Mouse (Mus musculus) limb, embryonic 12.5 days (tissue): ENCODE data around the gene Nr1h4. TPM values are rescaled to one million over a fixed set of nuclear protein-coding genes. Genes with fewer than 3 reads are reported as not detected.

Experiments
- ATAC-seq: fragments of 200-750 bp; cut with Nextera tagmentation; 2 replicates; pipeline ENCODE4 v1.8.0; 2017; ENCODE audit warnings: low read depth, moderate TSS enrichment; ENCODE audit not compliant: insufficient number of reproducible peaks, insufficient read depth, low FRiP score, low TSS enrichment
- H3K27ac ChIP-seq: fragments of 300-500 bp; sonication (generic); 2 replicates; pipeline ENCODE4 v1.5.1; 2016; ENCODE audit warnings: mild to moderate bottlenecking, moderate library complexity
- H3K27me3 ChIP-seq: fragments of 300-500 bp; sonication (generic); 2 replicates; pipeline ENCODE4 v1.6.1; 2016; ENCODE audit warnings: mild to moderate bottlenecking, moderate library complexity
- H3K36me3 ChIP-seq: fragments of 300-500 bp; sonication (generic); 2 replicates; pipeline ENCODE4 v1.6.1; 2016; ENCODE audit warnings: mild to moderate bottlenecking, moderate library complexity
- H3K4me1 ChIP-seq: fragments of 300-500 bp; sonication (generic); replicated peaks from 2 replicates; pipeline ENCODE4 v1.6.1; 2016
- H3K4me2 ChIP-seq: fragments of 300-500 bp; sonication (generic); 2 replicates; pipeline ENCODE4 v1.6.1; 2016; ENCODE audit warnings: mild to moderate bottlenecking, moderate library complexity
- H3K4me3 ChIP-seq: fragments of 300-500 bp; sonication (generic); replicated peaks from 2 replicates; pipeline ENCODE4 v1.5.1; 2016; ENCODE audit warnings: mild to moderate bottlenecking
- H3K9ac ChIP-seq: fragments of 300-500 bp; sonication (generic); replicated peaks from 2 replicates; pipeline ENCODE4 v1.6.1; 2016; ENCODE audit warnings: mild to moderate bottlenecking, moderate library complexity
- H3K9me3 ChIP-seq: fragments of 300-500 bp; sonication (generic); 2 replicates; pipeline ENCODE4 v1.6.1; 2016; ENCODE audit warnings: mild to moderate bottlenecking, moderate library complexity
- WGBS: fragments of 180-500 bp; shearing (Covaris S2); methylation state at CpG from one replicate; pipeline ENCODE4 v1.1.7; 2016; 5-methylcytosine and 5-hydroxymethylcytosine counted together
- polyA plus RNA-seq: library from polyadenylated mRNA; unstranded; fragments of >200 nt; fragmentation: Nextera tagmentation; extraction: Ambion mirVana; gene quantifications from 2 replicates; pipeline ENCODE4 v1.2.1, GENCODE M21; 2016

The Nr1h4 gene
- polyA plus RNA-seq, 1 experiment from 2014 or later, result not detected

DNA sequence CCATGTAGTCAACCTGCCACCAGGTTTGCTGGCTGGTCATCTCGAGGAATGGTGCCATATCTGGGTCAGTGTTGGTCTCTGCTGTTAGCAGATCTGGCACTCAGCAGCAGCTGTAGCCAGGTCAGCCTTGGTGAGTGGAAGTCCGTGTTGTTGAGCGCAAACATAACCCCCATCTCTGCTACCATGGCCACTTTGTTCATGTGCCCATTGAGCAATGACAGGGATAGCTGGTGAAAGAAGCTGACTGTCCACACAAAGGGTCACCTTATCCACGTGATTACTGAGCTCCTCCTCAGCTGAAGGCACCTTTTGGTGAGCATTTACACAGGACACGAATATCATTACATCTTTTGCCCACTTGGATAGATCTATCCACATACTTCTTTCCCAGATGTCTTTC lies 19.6 kb upstream of the Nr1h4 start:
- H3K4me3 ChIP-seq, result no peak overlapping the region
- no peaks in the 10 kb centered on the region for H3K36me3 ChIP-seq
- no peak overlapping the region for H3K27ac ChIP-seq
- no peak overlapping the region for H3K9ac ChIP-seq
- no peak overlapping the region for H3K4me2 ChIP-seq
- H3K4me1 ChIP-seq, result no peaks in the 10 kb centered on the region
- 76% methylated on average over 5 of the region's 5 CpGs for WGBS
- no peaks in the 10 kb centered on the region for H3K9me3 ChIP-seq
- H3K27me3 ChIP-seq, result no peaks in the 10 kb centered on the region
- ATAC-seq, result no peak

DNA sequence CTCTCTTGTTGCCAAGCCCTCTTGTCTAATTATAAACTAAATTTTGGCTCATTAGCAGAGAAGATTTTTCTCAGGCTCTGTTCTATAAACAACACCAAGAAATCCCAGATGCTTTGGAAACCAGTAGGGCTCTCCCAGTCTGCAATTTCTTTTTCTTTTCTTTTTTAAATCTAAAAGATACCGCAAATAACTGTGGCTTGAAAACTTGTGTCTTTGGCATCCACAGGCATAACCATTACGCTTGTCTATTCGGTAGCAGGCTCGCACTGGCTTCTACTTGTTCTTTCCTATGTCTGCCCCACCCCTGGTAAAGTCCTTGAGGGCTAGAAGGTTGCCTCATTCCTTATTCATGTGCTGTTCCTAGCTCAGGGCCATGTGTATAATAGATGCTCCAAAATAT lies 18.3 kb upstream of the Nr1h4 start:
- H3K27ac ChIP-seq, result no peak overlapping the region
- H3K27me3 ChIP-seq, result no peaks in the 10 kb centered on the region
- no peaks in the 10 kb centered on the region for H3K36me3 ChIP-seq
- H3K4me1 ChIP-seq, result no peaks in the 10 kb centered on the region
- H3K4me2 ChIP-seq, result no peak overlapping the region
- H3K9ac ChIP-seq, result no peak overlapping the region
- no peak overlapping the region for H3K4me3 ChIP-seq
- no peaks in the 10 kb centered on the region for H3K9me3 ChIP-seq
- no peak for ATAC-seq
- WGBS, result 93% methylated on average over 4 of the region's 4 CpGs

DNA sequence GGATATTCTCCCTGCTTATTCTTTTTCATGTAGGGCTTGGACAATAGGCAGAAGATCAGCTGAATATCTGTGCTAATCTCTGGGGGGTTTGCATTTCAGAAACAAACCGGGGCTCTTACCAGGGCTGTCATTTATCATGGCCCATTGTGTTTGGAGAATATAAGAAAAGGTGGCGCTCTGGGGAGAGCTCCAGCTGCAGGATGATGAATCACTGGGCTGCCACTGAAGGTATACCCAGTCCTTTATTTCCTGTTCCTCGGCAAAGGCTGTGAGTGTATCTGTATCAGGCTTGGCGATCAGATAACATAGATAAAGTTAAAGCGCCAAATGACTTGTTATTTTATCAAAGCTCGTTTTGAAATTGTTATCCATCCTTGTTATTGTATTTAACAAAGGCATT lies 14.6 kb upstream of the Nr1h4 start:
- no peak for ATAC-seq
- H3K27me3 ChIP-seq, result no peaks in the 10 kb centered on the region
- WGBS, result 68% methylated on average over 6 of the region's 6 CpGs
- H3K9ac ChIP-seq, result no peak overlapping the region
- H3K4me2 ChIP-seq, result no peak overlapping the region
- H3K4me3 ChIP-seq, result no peak overlapping the region
- no peak overlapping the region for H3K27ac ChIP-seq
- no peaks in the 10 kb centered on the region for H3K9me3 ChIP-seq
- H3K4me1 ChIP-seq, result no peaks in the 10 kb centered on the region
- H3K36me3 ChIP-seq, result no peaks in the 10 kb centered on the region

DNA sequence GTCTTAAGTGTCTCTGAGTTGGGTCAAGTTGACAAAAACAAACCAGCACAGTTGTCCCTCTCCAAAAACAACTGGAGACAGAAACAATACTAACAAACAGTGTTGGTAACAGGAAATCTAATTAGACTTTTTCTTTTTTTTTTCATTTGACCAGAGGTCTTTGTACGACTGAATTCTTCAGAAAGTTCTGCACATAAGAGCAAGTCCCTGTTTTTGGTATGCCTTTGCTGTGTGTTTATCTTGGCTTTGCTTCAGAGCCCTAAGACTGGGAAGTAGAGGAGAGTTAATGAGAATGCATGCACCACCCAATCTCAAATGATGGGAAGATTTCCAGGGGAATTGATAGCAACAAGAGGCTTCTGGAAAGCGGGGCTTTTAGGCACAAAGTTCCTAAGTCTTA lies 13.6 kb upstream of the Nr1h4 start:
- H3K4me1 ChIP-seq, result no peaks in the 10 kb centered on the region
- no peak overlapping the region for H3K27ac ChIP-seq
- WGBS, result 95% methylated on average over 2 of the region's 2 CpGs
- ATAC-seq, result no peak
- no peaks in the 10 kb centered on the region for H3K27me3 ChIP-seq
- no peak overlapping the region for H3K4me3 ChIP-seq
- H3K9me3 ChIP-seq, result no peaks in the 10 kb centered on the region
- H3K4me2 ChIP-seq, result no peak overlapping the region
- no peak overlapping the region for H3K9ac ChIP-seq
- H3K36me3 ChIP-seq, result no peaks in the 10 kb centered on the region

DNA sequence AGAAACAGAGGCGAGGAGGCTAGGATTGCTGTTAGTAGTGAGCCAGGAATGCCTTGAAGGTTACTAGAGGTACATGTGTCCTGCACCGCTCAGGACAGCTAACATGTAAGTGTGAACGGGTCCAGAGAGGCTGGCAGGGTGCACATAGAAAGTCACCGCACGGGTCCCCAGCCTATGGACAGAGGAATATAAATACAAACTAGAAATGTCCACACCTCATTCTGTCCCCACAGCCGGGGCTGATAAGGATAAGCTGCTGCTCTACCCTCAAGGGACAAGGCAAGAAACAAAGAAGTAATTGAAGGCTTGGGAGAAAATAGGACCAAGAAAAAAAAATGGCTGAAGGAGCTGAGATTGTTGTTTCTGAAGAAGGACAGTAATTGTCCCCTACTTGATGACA lies 10.5 kb upstream of the Nr1h4 start:
- H3K27ac ChIP-seq, result no peak overlapping the region

DNA sequence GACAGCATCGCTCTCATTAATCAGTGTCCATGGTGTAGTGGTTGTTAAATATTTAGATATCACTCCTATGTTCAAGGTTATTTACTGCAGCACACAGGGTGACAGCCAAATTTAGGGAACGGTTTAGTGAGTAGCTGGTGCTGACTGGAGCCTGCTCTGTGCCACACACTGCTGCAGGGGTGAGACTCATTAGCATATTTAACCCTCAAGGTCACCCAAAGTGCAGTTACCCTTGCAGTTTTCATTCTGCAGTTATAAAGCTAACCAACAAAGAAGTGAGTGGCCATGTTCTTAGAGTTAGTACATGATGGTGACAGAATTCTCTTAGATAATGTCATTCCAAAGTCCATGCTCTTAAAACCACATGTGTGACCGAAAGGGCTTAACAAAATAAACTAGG lies 8.9 kb upstream of the Nr1h4 start:
- Histone ChIP-seq H3K4me2 (no peak overlapping the region), H3K9ac (no peak overlapping the region), H3K9me3 (no peaks in the 10 kb centered on the region), H3K36me3 (no peaks in the 10 kb centered on the region), H3K27ac (no peak overlapping the region), H3K4me1 (no peaks in the 10 kb centered on the region), H3K27me3 (no peaks in the 10 kb centered on the region), H3K4me3 (no peak overlapping the region)
- no peak for ATAC-seq
- WGBS, result 86% methylated on average over 3 of the region's 3 CpGs

More for the DNA sequence above, 10.5 kb upstream of the Nr1h4 start:
- no peak for ATAC-seq
- Histone ChIP-seq H3K36me3 (no peaks in the 10 kb centered on the region), H3K4me2 (no peak overlapping the region), H3K9me3 (no peaks in the 10 kb centered on the region), H3K27me3 (no peaks in the 10 kb centered on the region), H3K4me3 (no peak overlapping the region), H3K4me1 (no peaks in the 10 kb centered on the region), H3K9ac (no peak overlapping the region)
- WGBS, result 80% methylated on average over 6 of the region's 6 CpGs

DNA sequence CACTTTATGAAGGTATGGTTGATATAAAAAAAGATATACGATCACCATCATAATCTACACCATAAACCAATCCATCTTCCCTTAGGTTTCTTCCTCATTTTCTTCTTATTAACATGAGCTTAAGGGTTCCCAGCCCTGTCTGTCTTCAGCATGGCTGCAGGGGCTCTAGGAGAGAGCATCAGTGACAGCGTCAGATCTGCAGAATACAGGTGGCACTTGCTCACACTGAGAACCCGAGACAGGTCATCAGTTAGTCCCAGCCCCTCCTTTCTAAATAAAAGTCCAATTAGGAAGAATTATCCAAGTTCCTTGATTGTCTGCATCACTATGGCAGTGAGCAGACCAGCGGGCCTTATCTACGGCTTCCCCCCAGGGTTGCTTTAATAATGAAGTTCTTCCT lies 934 bp downstream of the Nr1h4 start:
- WGBS, result 79% methylated on average over 5 of the region's 5 CpGs
- H3K9ac ChIP-seq, result no peak overlapping the region

DNA sequence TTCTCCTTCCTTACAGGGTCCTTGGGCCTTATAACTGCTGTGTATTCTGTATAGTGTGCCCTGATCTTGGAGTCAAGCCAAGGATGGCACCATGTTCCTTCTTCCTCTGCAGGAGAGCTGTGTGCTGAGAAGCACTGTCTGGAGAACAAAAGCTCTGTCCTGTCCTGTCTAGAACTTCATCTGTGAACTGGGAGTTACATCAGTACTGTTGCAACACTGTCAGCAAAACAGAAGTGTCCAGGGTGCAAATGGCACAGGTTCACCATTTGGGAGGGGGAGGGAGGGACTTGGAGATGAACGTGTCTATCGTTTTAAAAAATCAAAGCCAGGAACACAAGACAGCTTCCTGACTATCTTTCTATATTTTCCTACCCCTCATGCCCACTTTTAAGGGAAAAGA lies 1.4 kb downstream of the Nr1h4 start:
- no peak overlapping the region for H3K4me2 ChIP-seq
- no peaks in the 10 kb centered on the region for H3K4me1 ChIP-seq
- H3K36me3 ChIP-seq, result no peaks in the 10 kb centered on the region
- no peak for ATAC-seq
- WGBS, result 87% methylated on average over 2 of the region's 2 CpGs
- H3K9me3 ChIP-seq, result no peaks in the 10 kb centered on the region
- no peak overlapping the region for H3K27ac ChIP-seq
- no peak overlapping the region for H3K9ac ChIP-seq
- H3K4me3 ChIP-seq, result no peak overlapping the region
- no peaks in the 10 kb centered on the region for H3K27me3 ChIP-seq

More for the DNA sequence above, 934 bp downstream of the Nr1h4 start:
- Histone ChIP-seq H3K36me3 (no peaks in the 10 kb centered on the region), H3K4me3 (no peak overlapping the region), H3K4me1 (no peaks in the 10 kb centered on the region), H3K27me3 (no peaks in the 10 kb centered on the region), H3K4me2 (no peak overlapping the region), H3K27ac (no peak overlapping the region), H3K9me3 (no peaks in the 10 kb centered on the region)
- ATAC-seq, result no peak

DNA sequence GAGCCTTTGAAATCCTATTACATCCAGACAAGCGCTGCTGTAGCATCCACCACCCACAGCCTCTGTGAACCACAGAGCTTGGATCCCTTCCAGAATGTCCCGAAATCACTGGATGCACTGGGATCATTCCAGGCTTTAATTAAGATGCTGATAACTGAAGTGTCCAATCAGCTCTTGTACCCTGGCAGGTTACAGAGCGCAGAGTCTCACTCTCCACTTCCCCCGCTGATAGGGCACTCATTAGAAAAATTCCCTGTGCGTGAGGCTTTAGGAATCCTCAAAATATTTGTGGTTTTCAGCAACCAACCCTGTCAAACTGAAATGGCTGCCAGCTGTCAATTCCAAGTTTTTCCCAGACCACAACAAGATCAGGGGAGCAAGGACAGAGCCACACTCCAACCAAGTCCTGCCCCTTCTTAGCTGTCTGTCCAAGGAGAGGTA lies 2.2 kb downstream of the Nr1h4 start:
- Histone ChIP-seq H3K27me3 (no peaks in the 10 kb centered on the region), H3K4me3 (no peak overlapping the region), H3K4me1 (no peaks in the 10 kb centered on the region), H3K27ac (no peak overlapping the region), H3K9me3 (no peaks in the 10 kb centered on the region), H3K9ac (no peak overlapping the region), H3K4me2 (no peak overlapping the region), H3K36me3 (no peaks in the 10 kb centered on the region)
- ATAC-seq, result no peak
- 74% methylated on average over 5 of the region's 5 CpGs for WGBS

DNA sequence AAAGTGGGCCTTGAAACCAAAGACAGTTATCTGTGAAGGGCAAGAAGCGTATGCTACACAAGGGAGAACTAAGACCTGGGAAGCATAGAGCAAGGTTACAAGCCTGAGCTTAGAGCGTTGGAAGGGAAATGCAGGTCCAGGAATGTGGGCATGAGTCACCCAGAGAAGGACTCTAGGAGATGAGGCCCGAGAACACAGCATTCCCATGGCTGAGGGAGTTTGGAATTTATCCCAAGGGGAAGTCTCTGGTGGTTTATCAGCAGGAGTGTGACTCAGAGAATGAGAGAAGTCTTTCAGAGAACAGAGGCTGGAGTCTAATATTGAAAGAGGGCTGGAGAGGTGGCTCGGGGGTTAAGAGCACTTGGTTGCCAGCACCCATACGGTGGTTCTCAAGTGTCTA lies 6.3 kb downstream of the Nr1h4 start:
- H3K9me3 ChIP-seq, result no peaks in the 10 kb centered on the region
- H3K4me2 ChIP-seq, result no peak overlapping the region
- H3K27me3 ChIP-seq, result no peaks in the 10 kb centered on the region
- H3K4me3 ChIP-seq, result no peak overlapping the region
- no peak for ATAC-seq
- no peak overlapping the region for H3K27ac ChIP-seq
- no peaks in the 10 kb centered on the region for H3K36me3 ChIP-seq
- no peaks in the 10 kb centered on the region for H3K4me1 ChIP-seq
- 81% methylated on average over 5 of the region's 5 CpGs for WGBS
- no peak overlapping the region for H3K9ac ChIP-seq

DNA sequence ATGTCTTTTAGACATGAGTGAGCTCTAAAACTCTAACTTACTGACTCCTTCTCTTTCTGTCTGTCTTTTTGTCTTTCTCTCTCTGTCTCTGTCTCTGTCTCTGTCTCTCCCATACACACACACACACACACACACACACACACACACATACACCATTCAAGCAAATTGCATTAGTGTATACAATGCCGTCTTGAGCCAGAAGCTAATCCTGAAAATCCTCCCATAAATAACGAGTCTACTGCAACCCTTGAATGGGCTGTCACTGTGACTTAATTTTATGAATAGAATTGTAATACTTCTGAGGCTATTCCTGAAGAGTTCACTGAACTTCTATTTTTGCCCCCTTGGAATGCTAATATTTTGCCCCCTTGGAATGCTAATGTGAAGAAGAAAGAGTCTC lies 7.6 kb downstream of the Nr1h4 start:
- Histone ChIP-seq H3K27me3 (no peaks in the 10 kb centered on the region), H3K4me2 (no peak overlapping the region), H3K27ac (no peak overlapping the region), H3K9me3 (no peaks in the 10 kb centered on the region), H3K4me3 (no peak overlapping the region), H3K9ac (no peak overlapping the region), H3K36me3 (no peaks in the 10 kb centered on the region), H3K4me1 (no peaks in the 10 kb centered on the region)
- ATAC-seq, result no peak
- WGBS, result 73% methylated on average over 2 of the region's 2 CpGs

DNA sequence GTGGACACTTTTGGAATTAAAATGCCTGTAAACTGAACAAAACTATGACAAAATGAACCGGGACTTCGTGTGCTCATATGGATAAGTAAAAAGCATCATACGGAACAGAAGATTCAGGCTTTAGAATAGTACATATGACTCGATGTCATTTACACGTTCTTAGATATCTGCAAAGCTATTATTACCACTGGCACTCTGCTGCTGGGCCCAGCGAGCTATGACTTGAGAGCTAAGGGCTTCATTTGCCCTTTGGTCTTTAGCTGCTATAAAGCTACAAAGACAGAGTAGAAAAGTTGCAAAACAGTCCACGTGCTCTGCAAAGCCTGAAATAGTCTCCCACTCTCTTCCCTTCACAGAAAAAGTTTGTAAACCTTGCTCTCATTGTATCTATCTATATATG lies 10.9 kb downstream of the Nr1h4 start:
- whole genome bisulfite sequencing, result 84% methylated on average over 7 of the region's 7 CpGs
- H3K36me3 ChIP-seq, result no peaks in the 10 kb centered on the region
- no peaks in the 10 kb centered on the region for H3K27me3 ChIP-seq
- no peaks in the 10 kb centered on the region for H3K4me1 ChIP-seq
- H3K4me3 ChIP-seq, result no peak overlapping the region
- no peak overlapping the region for H3K9ac ChIP-seq
- no peak for ATAC-seq
- no peaks in the 10 kb centered on the region for H3K9me3 ChIP-seq
- H3K27ac ChIP-seq, result no peak overlapping the region
- H3K4me2 ChIP-seq, result no peak overlapping the region
